Comparison of ENCODE assay signal across 9 mouse cellular contexts in genomic region chr7:118854606-118855005, GRCm38 (mm10). TPM values are rescaled to one million over a fixed set of nuclear protein-coding genes. Genes with fewer than 3 reads are reported as not detected.
DNase-seq lines count a peak whose midpoint lies in the region; ATAC-seq and TF ChIP-seq lines count a peak whose summit lies in the region.
"Had no signal": no experiment of that assay in that cellular context is flagged by ENCODE, and none has a peak within 500 bp of the region (broad histone marks: within the 10 kb centered on the region; RNA-seq: fewer than 3 reads in every experiment).

No protein-coding gene starts in this region.

- peak overlapping the region; percentile 72 for H3K4me2 ChIP-seq in limb, embryonic 15.5 days
- peak overlapping the region; percentile 61 for H3K4me2 ChIP-seq in stomach, embryonic 16.5 days (ENCODE audit: low read depth, low read length)

- DNase-seq in embryo, embryonic 10.5 days (ENCODE audit: low spot score) = peak; percentile 2
- no peak for DNase-seq in embryo, embryonic 10 days (ENCODE audit: low spot score)
- DNase-seq in testis, postnatal 10 days (ENCODE audit: low spot score) = no peak
- no peak for DNase-seq in urinary bladder, postnatal 4 days (ENCODE audit: low spot score in 2 of 2)
- DNase-seq: cerebellum, postnatal 10 days had no signal

- H3K36me3 ChIP-seq in testis, adult 2 months (ENCODE audit: control insufficient read depth, insufficient read depth, low read length) = no peaks in the 10 kb centered on the region; the same call in 1 of the 2 replicates
- H3K36me3 ChIP-seq in limb, embryonic 15.5 days = peaks cover 39% of the 10 kb centered on the region
- H3K36me3 ChIP-seq in stomach, embryonic 16.5 days (ENCODE audit: control insufficient read depth, insufficient read depth, low read length) = peaks cover 19% of the 10 kb centered on the region; the same call in 1 of the 2 replicates

- H3K4me1 ChIP-seq in testis, adult 2 months (ENCODE audit: control insufficient read depth, insufficient read depth, low read length) = no peaks in the 10 kb centered on the region; the same call in none of the 2 replicates
- peaks cover 22% of the 10 kb centered on the region for H3K4me1 ChIP-seq in limb, embryonic 15.5 days
- H3K4me1 ChIP-seq in stomach, embryonic 16.5 days (ENCODE audit: control insufficient read depth, insufficient read depth, low read length) = peaks cover 28% of the 10 kb centered on the region

- WGBS in limb, embryonic 15.5 days = 12% methylated on average over 3 of the region's 3 CpGs
- 10% methylated on average over 3 of the region's 3 CpGs for WGBS in stomach, embryonic 16.5 days

- H3K9ac ChIP-seq in limb, embryonic 15.5 days = peak overlapping the region; percentile 61
- H3K9ac ChIP-seq in stomach, embryonic 16.5 days (ENCODE audit: low read length) = peak overlapping the region; percentile 83

- no peaks in the 10 kb centered on the region for H3K9me3 ChIP-seq in limb, embryonic 15.5 days
- no peaks in the 10 kb centered on the region for H3K9me3 ChIP-seq in stomach, embryonic 16.5 days (replicated peaks; ENCODE audit: control insufficient read depth, low read length)

- H3K4me3 ChIP-seq in testis, adult 2 months (ENCODE audit: control insufficient read depth, low read depth, low read length) = peak overlapping the region; percentile 98
- peak overlapping the region; percentile 78 for H3K4me3 ChIP-seq in limb, embryonic 15.5 days
- H3K4me3 ChIP-seq in stomach, embryonic 16.5 days (replicated peaks; ENCODE audit: low read length) = peak overlapping the region; percentile 91

- no peak for ATAC-seq in limb, embryonic 15.5 days (ENCODE audit: insufficient number of reproducible peaks, low FRiP score, low TSS enrichment, low read depth)
- ATAC-seq in stomach, embryonic 16.5 days (ENCODE audit: insufficient read depth, low FRiP score) = no peak
- no peak for ATAC-seq in cerebellum, adult (ENCODE audit: insufficient number of reproducible peaks, low FRiP score, low TSS enrichment)

- no peak for TF ChIP-seq POLR2A in testis, adult 2 months (IDR thresholded peaks at IDR 0.05; ENCODE audit: control insufficient read depth, low read depth, low read length)

- no peaks in the 10 kb centered on the region for H3K27me3 ChIP-seq in testis, adult 2 months (ENCODE audit: control insufficient read depth, insufficient read depth, low read length)
- H3K27me3 ChIP-seq in limb, embryonic 15.5 days = no peaks in the 10 kb centered on the region
- no peaks in the 10 kb centered on the region for H3K27me3 ChIP-seq in stomach, embryonic 16.5 days (ENCODE audit: control insufficient read depth, insufficient read depth, low read length)

- no peak for TF ChIP-seq CTCF in testis, adult 2 months (IDR thresholded peaks at IDR 0.05; ENCODE audit: control insufficient read depth, insufficient read depth, insufficient replicate concordance, low read depth, low read length)

- no peak overlapping the region for H3K27ac ChIP-seq in testis, adult 2 months (ENCODE audit: control insufficient read depth, insufficient read depth, low read depth, low read length)
- no peak overlapping the region for H3K27ac ChIP-seq in limb, embryonic 15.5 days
- no peak overlapping the region; the same call in 1 of the 2 replicates for H3K27ac ChIP-seq in stomach, embryonic 16.5 days (ENCODE audit: low read length)

RNA-seq across cellular contexts. Expression of gene Iqck, which starts 0.9 kb away (rescaled TPM):
- polyA plus RNA-seq in testis, adult 2 months (2012; rRNA removed) = 41.3 and 47.7 TPM in 2 replicates
- polyA plus RNA-seq in limb, embryonic 15.5 days (2015; fragmentation: Nextera tagmentation; extraction: Ambion mirVana) = 2.2 and 2.4 TPM in 2 replicates
- polyA plus RNA-seq in stomach, embryonic 16.5 days (2015; fragmentation: Nextera tagmentation; extraction: Ambion mirVana) = 1.4 and 2.0 TPM in 2 replicates

RNA-seq across cellular contexts. Expression of gene Knop1, which starts 1.4 kb away (rescaled TPM):
- 26.1 and 34.7 TPM in 2 replicates for polyA plus RNA-seq in testis, adult 2 months (2012; rRNA removed)
- polyA plus RNA-seq in limb, embryonic 15.5 days (2015; fragmentation: Nextera tagmentation; extraction: Ambion mirVana) = 87.9 and 88.4 TPM in 2 replicates
- polyA plus RNA-seq in stomach, embryonic 16.5 days (2015; fragmentation: Nextera tagmentation; extraction: Ambion mirVana) = 72.9 and 74.9 TPM in 2 replicates

Comparison
In these comparisons a context has a peak if more than half of its experiments do, and no peak if none do; other contexts are left out.
1. RNA of gene Iqck, which starts 0.9 kb away (polyA plus RNA-seq): 41.3 to 47.7 TPM in testis, adult 2 months; 2.2 to 2.4 TPM in limb, embryonic 15.5 days and 1.4 to 2.0 TPM in stomach, embryonic 16.5 days; every median in the first group is over 10 times any median in the second.
2. Peak in every context shown above with its lines, with median percentiles within 50 percentile points of each other: H3K4me3 ChIP-seq.